Mouse (Mus musculus) erythroblast, adult 5-6 weeks (primary cell): Measurements from ENCODE around the gene Jmjd1c. TPM values are rescaled to one million over a fixed set of nuclear protein-coding genes. Genes with fewer than 3 reads are reported as not detected.
"Not testable (repeated sequence)": the region's sequence is repeated elsewhere in the genome, so short reads cannot be mapped to it uniquely, and the experiment has no call there.

Experiments used
- ATAC-seq: replicated peaks from 2 replicates; pipeline ENCODE4 v1.8.0; 2016; ENCODE audit warnings: moderate number of reproducible peaks, mild to moderate bottlenecking, moderate TSS enrichment, inconsistent platforms; ENCODE audit not compliant: poor library complexity, low FRiP score, severe bottlenecking
- total RNA-seq, 2 experiments: library from RNA; stranded (forward) in 1 of 2; stranded (reverse) in 1 of 2; fragments of 150-400 nt in 1 of 2; fragments of 200-764, 138-1000 nt in 1 of 2; gene quantifications; 2 replicates each; pipeline versions ENCODE4 v1.2.3 to v1.2.4; 2015 to 2017; ENCODE audit warnings: low replicate concordance in 2 of 2

Gene Jmjd1c
- total RNA-seq, 2 experiments from 2014 or later: 25.4 to 36.3 TPM

- no peak for ATAC-seq
These were observed 2.6 kb downstream of the Jmjd1c start for GRCm38 (mm10) chr10:67098408-67099050.

- ATAC-seq: no peak
These were observed 3.4 kb downstream of the Jmjd1c start for GRCm38 (mm10) chr10:67099183-67099929.

- no peak for ATAC-seq
These were observed 4.2 kb downstream of the Jmjd1c start for GRCm38 (mm10) chr10:67100011-67100661.

DNA sequence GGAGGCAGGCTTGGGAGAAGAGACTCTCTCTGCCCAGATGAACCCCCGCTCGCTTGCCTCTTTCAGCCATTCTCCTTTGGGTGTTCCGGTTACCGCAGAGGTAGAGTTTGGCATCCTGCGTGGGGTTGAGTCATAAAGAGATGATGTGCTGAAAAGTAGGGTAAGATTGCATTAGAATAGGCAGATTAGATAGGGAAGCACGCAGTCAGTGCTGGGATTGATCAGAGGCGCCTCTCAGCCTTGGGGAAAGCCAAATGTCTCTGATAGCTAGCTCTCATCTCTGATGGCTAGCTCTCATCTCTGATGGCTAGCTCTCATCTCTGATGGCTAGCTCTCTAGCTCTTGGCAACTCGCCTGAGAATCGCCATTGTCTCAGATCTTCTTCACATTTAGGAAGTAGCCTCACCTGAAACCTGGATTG is 4.9 kb downstream of the Jmjd1c start:
- ATAC-seq: no peak

GRCm38 (mm10) chr10:67104543-67104942 is 8.6 kb downstream of the Jmjd1c start:
- no peak for ATAC-seq

DNA sequence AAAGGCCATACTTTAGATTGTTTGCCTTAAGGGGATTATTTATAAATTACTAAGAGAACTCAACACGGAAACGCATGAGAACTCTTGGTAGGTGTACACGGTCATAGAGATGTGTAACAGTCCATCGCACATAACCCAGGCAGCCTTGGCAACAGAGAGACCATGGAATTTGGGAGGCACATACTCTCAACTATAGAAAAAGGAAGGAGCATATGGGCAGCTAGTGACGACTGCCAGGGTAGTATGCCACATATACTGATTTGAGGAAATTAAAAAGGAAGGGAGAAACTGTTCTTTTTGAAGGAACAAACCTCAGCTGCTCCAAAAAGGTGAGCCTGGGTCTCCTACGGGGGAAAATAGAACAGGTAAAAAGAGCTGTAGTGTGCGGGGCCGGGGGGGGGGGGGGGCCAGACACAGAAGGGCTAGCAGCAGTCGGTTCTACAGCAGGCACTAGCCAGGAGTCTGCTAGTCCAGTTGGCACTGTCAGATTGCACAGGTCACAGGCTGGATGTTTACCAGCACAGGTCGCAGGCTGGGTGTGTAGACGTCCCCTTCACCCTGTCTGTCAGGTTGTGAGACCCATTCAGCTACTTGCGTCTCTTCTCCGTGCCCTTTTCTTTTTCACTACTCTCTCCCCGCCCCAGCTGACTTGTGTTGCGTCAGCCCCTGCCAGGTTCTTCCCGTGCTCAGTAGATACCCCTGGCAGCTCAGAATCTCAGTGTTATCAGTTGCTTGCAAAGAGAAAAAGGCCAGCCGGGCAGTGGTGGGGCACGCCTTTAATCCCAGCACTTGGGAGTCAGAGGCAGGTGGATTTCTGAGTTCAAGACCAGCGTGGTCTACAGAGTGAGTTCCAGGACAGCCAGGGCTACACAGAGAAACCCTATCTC is 9.6 kb downstream of the Jmjd1c start:
- ATAC-seq: no peak

- ATAC-seq: no peak
These were observed 10.5 kb downstream of the Jmjd1c start for GRCm38 (mm10) chr10:67106400-67106799.

DNA sequence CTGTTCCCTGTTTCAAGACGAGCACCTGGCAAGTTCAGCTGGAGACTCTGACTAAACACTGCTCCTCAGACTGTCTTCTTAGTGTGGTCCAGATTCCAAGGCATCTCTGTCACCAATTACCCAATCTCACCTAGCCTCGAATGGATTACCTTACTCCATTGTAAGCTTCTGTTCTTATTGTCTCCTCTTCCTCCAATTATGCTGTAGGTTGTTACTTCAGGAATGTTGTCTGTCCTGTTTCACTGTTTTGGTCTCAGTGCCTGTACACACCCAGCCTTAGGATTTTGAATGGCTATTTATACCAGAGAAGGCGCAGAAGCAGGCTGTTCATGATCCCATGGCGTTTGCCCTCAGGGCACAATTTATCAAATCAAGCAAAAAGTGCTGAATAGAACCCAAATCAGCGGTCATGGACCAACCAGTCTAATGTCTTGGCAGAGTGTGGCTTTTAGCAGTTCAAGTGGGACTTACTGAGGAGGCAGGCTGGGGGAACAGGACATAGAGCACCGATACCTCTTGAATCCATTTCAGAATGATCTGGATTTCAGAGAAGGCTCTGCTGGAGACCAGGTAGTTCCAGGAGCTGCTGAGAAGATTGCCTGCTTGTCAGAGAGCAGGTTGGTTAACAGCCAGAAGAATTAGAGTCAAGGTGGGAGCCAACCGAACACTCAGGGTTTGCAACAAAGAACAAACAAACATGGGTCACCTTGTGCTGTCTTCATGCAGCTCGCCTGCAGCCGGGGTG is 11.3 kb downstream of the Jmjd1c start:
- ATAC-seq: no peak

DNA sequence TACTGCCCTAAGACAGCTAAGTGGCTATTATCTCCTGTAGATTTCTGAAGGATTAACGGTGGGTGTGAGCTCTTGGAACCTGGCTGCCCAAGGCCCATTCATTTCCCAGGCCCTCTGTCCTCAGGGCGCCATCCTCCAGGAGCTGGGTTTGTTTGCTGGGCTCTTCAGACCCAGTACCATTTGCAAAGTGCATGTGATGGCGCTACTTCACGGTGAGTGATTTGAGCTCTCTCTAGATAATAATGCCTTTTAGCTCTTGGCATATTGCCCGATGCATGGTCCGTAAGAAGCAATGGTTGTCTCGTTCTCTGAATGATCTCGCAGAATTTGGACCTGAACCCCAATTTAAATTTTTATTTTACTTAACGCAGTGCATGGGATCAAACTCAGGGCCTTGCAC is 12.2 kb downstream of the Jmjd1c start:
- no peak for ATAC-seq

DNA sequence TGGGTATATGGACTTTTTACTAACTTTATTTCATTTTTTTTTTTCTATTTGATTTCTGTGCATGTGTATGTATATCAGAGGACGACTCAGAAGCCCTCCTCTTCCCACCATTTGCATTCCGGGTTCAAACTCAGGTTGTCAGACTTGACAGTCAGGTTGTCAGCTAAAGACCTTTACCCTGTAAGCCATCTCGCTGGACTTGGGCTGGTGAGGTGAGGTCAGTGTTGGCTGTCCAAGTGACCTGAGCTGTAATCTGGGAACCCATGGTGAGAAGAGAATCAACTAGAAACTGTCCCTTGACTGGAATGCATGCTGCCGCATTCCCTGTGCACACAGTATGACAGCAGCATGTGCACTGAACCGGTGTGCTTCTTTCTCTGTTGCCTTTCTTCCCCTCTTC is 13.7 kb downstream of the Jmjd1c start:
- ATAC-seq: no peak

DNA sequence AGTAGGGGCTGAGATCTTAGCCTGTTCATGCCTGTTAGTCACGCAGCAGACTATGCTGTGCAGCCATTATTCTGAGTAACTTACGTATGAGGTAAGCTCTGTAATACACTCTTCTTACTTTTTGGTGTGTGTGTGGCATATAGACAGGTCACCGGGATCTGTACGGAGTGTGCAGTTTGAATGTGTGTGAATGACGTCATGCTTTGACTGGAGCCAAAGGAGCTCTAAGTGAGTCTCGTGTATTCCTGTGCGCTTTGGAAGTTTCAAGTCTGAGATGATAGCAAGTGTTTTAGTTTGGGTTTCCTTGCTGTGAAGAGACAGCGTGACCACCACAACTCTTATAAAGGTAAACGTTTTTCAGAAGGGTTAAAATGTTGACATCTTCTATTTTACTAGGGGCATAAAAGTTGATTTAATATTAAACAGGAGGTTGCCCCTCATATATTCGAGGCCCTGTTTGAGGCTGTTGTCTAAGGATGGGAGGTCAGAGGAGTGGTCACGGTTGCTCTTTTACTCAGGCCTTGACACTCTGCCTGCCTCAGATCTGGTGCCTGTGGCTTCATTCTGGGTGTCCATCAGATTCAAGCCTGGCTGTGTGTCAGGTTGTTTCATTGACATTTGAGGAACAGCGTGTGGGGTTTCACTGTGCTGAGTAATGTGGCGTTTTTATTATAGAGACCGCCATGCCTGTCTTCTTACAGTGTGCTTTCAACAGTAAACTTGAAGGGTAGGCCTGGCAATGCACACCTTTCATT is 15.3 kb downstream of the Jmjd1c start:
- ATAC-seq: no peak

- no peak for ATAC-seq
These were observed 15.9 kb downstream of the Jmjd1c start for GRCm38 (mm10) chr10:67111799-67112177.

- ATAC-seq: not testable (repeated sequence)
These were observed 17.0 kb downstream of the Jmjd1c start for GRCm38 (mm10) chr10:67112967-67113366.

GRCm38 (mm10) chr10:67113833-67114232 is 17.9 kb downstream of the Jmjd1c start:
- no peak for ATAC-seq

- no peak for ATAC-seq
These were observed 19.2 kb downstream of the Jmjd1c start for GRCm38 (mm10) chr10:67115115-67115514.

- ATAC-seq: no peak
These were observed 19.8 kb downstream of the Jmjd1c start for GRCm38 (mm10) chr10:67115666-67116091.

- no peak for ATAC-seq
These were observed 20.3 kb downstream of the Jmjd1c start for GRCm38 (mm10) chr10:67116251-67116650.

- no peak for ATAC-seq
These were observed 23.4 kb downstream of the Jmjd1c start for GRCm38 (mm10) chr10:67119291-67119690.

- no peak for ATAC-seq
These were observed 24.3 kb downstream of the Jmjd1c start for GRCm38 (mm10) chr10:67120180-67120579.
